Mouse (Mus musculus) MEL (cell line): ENCODE data around the gene Tsku. TPM values are rescaled to one million over a fixed set of nuclear protein-coding genes. Genes with fewer than 3 reads are reported as not detected.

Experiments used
- DNase-seq: peaks from one replicate; pipeline ENCODE4 v3.0.0; 2011; ENCODE audit warnings: low read depth, low spot score
- H3K27ac ChIP-seq: 2 replicates; pipeline ENCODE4 v1.5.1; 2012; ENCODE audit warnings: low read depth, mild to moderate bottlenecking, control low read depth, low read length, moderate library complexity; ENCODE audit not compliant: control insufficient read depth
- H3K27me3 ChIP-seq, 2 experiments: fragments of 150-350 bp in 1 of 2; sonication (generic) in 1 of 2; 2 replicates each; pipeline ENCODE4 v1.6.1; 2012; ENCODE audit warnings: low read length in 2 of 2, mild to moderate bottlenecking in 2 of 2, improper control_type of control experiment in 1 of 2, moderate library complexity in 1 of 2; ENCODE audit not compliant: insufficient read depth in 2 of 2, control insufficient read depth in 1 of 2
- H3K36me3 ChIP-seq, 2 experiments: 2 replicates each; pipeline ENCODE4 v1.6.1; 2012 to 2014; ENCODE audit warnings: low read length in 2 of 2, improper control_type of control experiment in 1 of 2, inconsistent platforms in 1 of 2, mild to moderate bottlenecking in 1 of 2; ENCODE audit not compliant: insufficient read depth in 2 of 2, control insufficient read depth in 1 of 2
- H3K4me1 ChIP-seq, 2 experiments: fragments of 150-350 bp in 1 of 2; sonication (generic) in 1 of 2; 2 replicates each; pipeline ENCODE4 v1.6.1; 2012; ENCODE audit warnings: low read length in 2 of 2, improper control_type of control experiment in 1 of 2, mild to moderate bottlenecking in 1 of 2; ENCODE audit not compliant: insufficient read depth in 2 of 2, control insufficient read depth in 1 of 2
- H3K4me3 ChIP-seq, 2 experiments: fragments of 150-350 bp in 1 of 2; sonication (generic) in 1 of 2; 2 replicates each; pipeline ENCODE4 v1.5.1; 2012; ENCODE audit warnings: low read depth in 2 of 2, low read length in 2 of 2, mild to moderate bottlenecking in 2 of 2, moderate library complexity in 2 of 2, control low read depth in 1 of 2, improper control_type of control experiment in 1 of 2; ENCODE audit not compliant: control insufficient read depth in 1 of 2, insufficient read depth in 1 of 2
- H3K79me2 ChIP-seq: 2 replicates; pipeline ENCODE4 v1.6.1; 2012; ENCODE audit warnings: mild to moderate bottlenecking, low read length, moderate library complexity; ENCODE audit not compliant: control insufficient read depth, poor library complexity, insufficient read depth
- H3K9ac ChIP-seq: 2 replicates; pipeline ENCODE4 v1.6.1; 2012; ENCODE audit warnings: low read depth, mild to moderate bottlenecking, control low read depth, low read length, moderate library complexity; ENCODE audit not compliant: control insufficient read depth, poor library complexity, severe bottlenecking
- H3K9me3 ChIP-seq: fragments of 150-350 bp; sonication (generic); replicated peaks from 2 replicates; pipeline ENCODE4 v1.6.1; 2012; ENCODE audit warnings: mild to moderate bottlenecking, low read length, improper control_type of control experiment, moderate library complexity; ENCODE audit not compliant: insufficient read depth
- BHLHE40 ChIP-seq: IDR thresholded peaks from 2 replicates; pipeline ENCODE4 v1.6.1; 2012; ENCODE audit warnings: low read depth, mild to moderate bottlenecking, inconsistent platforms, low read length, improper control_type of control experiment, borderline replicate concordance
- CTCF ChIP-seq, 3 experiments: IDR thresholded peaks in 2 of 3; conservative IDR thresholded peaks in 1 of 3; 2 replicates each; pipeline ENCODE4 v1.5.1; 2011 to 2012; ENCODE audit warnings: low read length in 3 of 3, low read depth in 2 of 3, mild to moderate bottlenecking in 2 of 3, improper control_type of control experiment in 1 of 3, inconsistent platforms in 1 of 3, mixed read lengths in 1 of 3, moderate library complexity in 1 of 3; ENCODE audit not compliant: control insufficient read depth in 1 of 3, insufficient read depth in 1 of 3, poor library complexity in 1 of 3, severe bottlenecking in 1 of 3
- E2F4 ChIP-seq: IDR thresholded peaks from 2 replicates; pipeline ENCODE4 v1.6.1; 2011; ENCODE audit warnings: low read depth, low read length, improper control_type of control experiment, borderline replicate concordance
- ELF1 ChIP-seq: IDR thresholded peaks from 2 replicates; pipeline ENCODE4 v1.6.1; 2014; ENCODE audit warnings: low read depth, mild to moderate bottlenecking, inconsistent platforms, low read length, improper control_type of control experiment, moderate library complexity
- EP300 ChIP-seq, 2 experiments: IDR thresholded peaks; 2 replicates each; pipeline ENCODE4 v1.6.1; 2011; ENCODE audit warnings: improper control_type of control experiment in 2 of 2, low read length in 2 of 2, low read depth in 1 of 2, mild to moderate bottlenecking in 1 of 2
- ETS1 ChIP-seq: IDR thresholded peaks from 2 replicates; pipeline ENCODE4 v1.6.1; 2012; ENCODE audit warnings: low read depth, mild to moderate bottlenecking, inconsistent platforms, low read length, improper control_type of control experiment, moderate library complexity
- GABPA ChIP-seq: IDR thresholded peaks from 2 replicates; pipeline ENCODE4 v1.6.1; 2012; ENCODE audit warnings: low read depth, mild to moderate bottlenecking, inconsistent platforms, low read length, improper control_type of control experiment, moderate library complexity
- JUND ChIP-seq: IDR thresholded peaks from 2 replicates; pipeline ENCODE4 v1.6.1; 2011; ENCODE audit warnings: low read depth, mild to moderate bottlenecking, improper control_type of control experiment, low read length
- NELFE ChIP-seq: IDR thresholded peaks from 2 replicates; pipeline ENCODE4 v1.6.1; 2011; ENCODE audit warnings: low read depth, low read length, improper control_type of control experiment
- NRF1 ChIP-seq: IDR thresholded peaks from 2 replicates; pipeline ENCODE4 v1.6.1; 2014; ENCODE audit warnings: low read depth, mild to moderate bottlenecking, inconsistent platforms, low read length, improper control_type of control experiment, moderate library complexity; ENCODE audit not compliant: poor library complexity, insufficient read depth, severe bottlenecking
- POLR2A ChIP-seq, 2 experiments: IDR thresholded peaks; 2 replicates each; pipeline ENCODE4 v1.6.1; 2011 to 2012; ENCODE audit warnings: low read length in 2 of 2, mild to moderate bottlenecking in 2 of 2, control low read depth in 1 of 2, improper control_type of control experiment in 1 of 2, low read depth in 1 of 2, moderate library complexity in 1 of 2; ENCODE audit not compliant: control insufficient read depth in 1 of 2, insufficient read depth in 1 of 2, poor library complexity in 1 of 2
- RAD21 ChIP-seq: IDR thresholded peaks from 2 replicates; pipeline ENCODE4 v1.6.1; 2011; ENCODE audit warnings: mild to moderate bottlenecking, low read depth, low read length, improper control_type of control experiment
- RCOR1 ChIP-seq: IDR thresholded peaks from 2 replicates; pipeline ENCODE4 v1.6.1; 2012; ENCODE audit warnings: low read depth, mild to moderate bottlenecking, inconsistent platforms, low read length, improper control_type of control experiment
- SIN3A ChIP-seq: IDR thresholded peaks from 2 replicates; pipeline ENCODE4 v1.6.1; 2012; ENCODE audit warnings: low read length, improper control_type of control experiment, inconsistent platforms
- SMC3 ChIP-seq: IDR thresholded peaks from 2 replicates; pipeline ENCODE4 v1.6.1; 2011; ENCODE audit warnings: low read depth, low read length, improper control_type of control experiment
- TBP ChIP-seq: IDR thresholded peaks from 2 replicates; pipeline ENCODE4 v1.8.0; 2011; ENCODE audit warnings: low read depth, low read length, improper control_type of control experiment
- USF1 ChIP-seq: IDR thresholded peaks from 2 replicates; pipeline ENCODE4 v1.6.1; 2014; ENCODE audit warnings: low read depth, mild to moderate bottlenecking, inconsistent platforms, low read length, improper control_type of control experiment, moderate library complexity
- ZC3H11A ChIP-seq: IDR thresholded peaks from 2 replicates; pipeline ENCODE4 v1.6.1; 2012; ENCODE audit warnings: low read depth, mild to moderate bottlenecking, inconsistent platforms, low read length, improper control_type of control experiment
- ZNF384 ChIP-seq: IDR thresholded peaks from 2 replicates; pipeline ENCODE4 v1.6.1; 2012; ENCODE audit warnings: low read depth, mild to moderate bottlenecking, inconsistent platforms, low read length, improper control_type of control experiment
- polyA plus RNA-seq, 2 experiments: library from polyadenylated mRNA; stranded (reverse) in 1 of 2; unstranded in 1 of 2; fragments of >175 nt in 1 of 2; fragments of >200 nt in 1 of 2; gene quantifications; 2 replicates each; pipeline versions ENCODE4 v1.2.1 to v1.2.4; 2012; ENCODE audit warnings: low replicate concordance in 2 of 2, low read depth in 1 of 2; ENCODE audit not compliant: insufficient read length in 2 of 2, insufficient read depth in 1 of 2, missing spikeins in 1 of 2
- total RNA-seq: library from RNA; depleted of rRNA; stranded (reverse); fragments of 300-350 nt; gene quantifications from 2 replicates; pipeline ENCODE4 v1.2.3, GENCODE M21; 2012

Gene Tsku
- total and polyA plus RNA-seq, 3 experiments = 0.12 to 0.99 TPM; not detected in 1

- TF ChIP-seq ZC3H11A (peak; percentile 27; the same call in 1 of the 2 replicates), SIN3A (no peak), ELF1 (no peak), SMC3 (peak; percentile 81), RAD21 (peak; percentile 46), TBP (no peak), NELFE (no peak), CTCF (IDR thresholded peaks at IDR 0.05 in 2 of 3, conservative IDR thresholded peaks at IDR 0.05 in 1 of 3; ENCODE audit: control insufficient read depth in 1 of 3, insufficient read depth in 1 of 3, low read depth in 2 of 3, low read length in 3 of 3, poor library complexity in 1 of 3, severe bottlenecking in 1 of 3) (peak; percentile 81 to 87 (median 83))
- peak; percentile 76 for DNase-seq
- Histone ChIP-seq H3K79me2 (no peaks in the 10 kb centered on the region), H3K27ac (no peak overlapping the region), H3K4me3 (no peak overlapping the region), H3K9ac (no peak overlapping the region), H3K4me1 (no peaks in the 10 kb centered on the region), H3K27me3 (no peaks in the 10 kb centered on the region), H3K9me3 (no peaks in the 10 kb centered on the region), H3K36me3 (no peaks in the 10 kb centered on the region)
Measured at GRCm38 (mm10) chr7:98348043-98348442, 13.1 kb downstream of the Tsku start.

DNA sequence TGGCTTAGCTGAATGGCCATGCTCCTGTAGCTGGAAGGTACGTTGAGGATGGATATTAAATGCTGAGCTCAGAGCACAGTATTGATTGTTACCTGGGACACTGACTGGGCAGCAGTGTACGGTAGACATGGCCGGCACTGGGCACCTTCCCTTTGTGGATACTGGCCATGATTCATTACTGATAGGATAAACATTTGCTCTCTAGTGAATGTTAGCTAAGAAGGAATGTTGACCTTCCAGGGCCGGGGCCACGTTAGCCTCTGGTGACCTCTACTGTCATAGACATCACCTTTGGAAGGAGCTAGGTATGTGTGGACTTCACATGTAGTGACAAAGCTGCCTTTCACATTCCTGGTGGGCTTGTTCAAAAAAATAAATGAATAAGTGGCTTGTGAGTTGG lies 13.7 kb downstream of the Tsku start:
- TF ChIP-seq ETS1 (no peak), CTCF (IDR thresholded peaks at IDR 0.05 in 2 of 3, conservative IDR thresholded peaks at IDR 0.05 in 1 of 3; ENCODE audit: control insufficient read depth in 1 of 3, insufficient read depth in 1 of 3, low read depth in 2 of 3, low read length in 3 of 3, poor library complexity in 1 of 3, severe bottlenecking in 1 of 3) (no peak), E2F4 (no peak), EP300 (IDR thresholded peaks at IDR 0.05; ENCODE audit: low read depth in 1 of 2, low read length in 2 of 2) (no peak), POLR2A (IDR thresholded peaks at IDR 0.05; ENCODE audit: control insufficient read depth in 1 of 2, insufficient read depth in 1 of 2, low read depth in 1 of 2, low read length in 2 of 2, poor library complexity in 1 of 2) (no peak), BHLHE40 (no peak), ZNF384 (no peak), JUND (no peak), TBP (no peak), USF1 (no peak), NRF1 (no peak), RCOR1 (no peak), SIN3A (no peak), GABPA (no peak)
- Histone ChIP-seq H3K27me3 (no peaks in the 10 kb centered on the region), H3K36me3 (no peaks in the 10 kb centered on the region)

More for the DNA sequence above, 13.7 kb downstream of the Tsku start:
- Histone ChIP-seq H3K9me3 (no peaks in the 10 kb centered on the region), H3K4me3 (no peak overlapping the region), H3K79me2 (no peaks in the 10 kb centered on the region), H3K27ac (no peak overlapping the region), H3K9ac (no peak overlapping the region), H3K4me1 (0 out of 4 replicates have a peak, but pooled peaks cover 0 to under 1% of the 10 kb centered on the region in 2 experiments)
- no peak for DNase-seq
